ENCODE assay signal across 8 mouse cellular contexts in the genomic region with DNA sequence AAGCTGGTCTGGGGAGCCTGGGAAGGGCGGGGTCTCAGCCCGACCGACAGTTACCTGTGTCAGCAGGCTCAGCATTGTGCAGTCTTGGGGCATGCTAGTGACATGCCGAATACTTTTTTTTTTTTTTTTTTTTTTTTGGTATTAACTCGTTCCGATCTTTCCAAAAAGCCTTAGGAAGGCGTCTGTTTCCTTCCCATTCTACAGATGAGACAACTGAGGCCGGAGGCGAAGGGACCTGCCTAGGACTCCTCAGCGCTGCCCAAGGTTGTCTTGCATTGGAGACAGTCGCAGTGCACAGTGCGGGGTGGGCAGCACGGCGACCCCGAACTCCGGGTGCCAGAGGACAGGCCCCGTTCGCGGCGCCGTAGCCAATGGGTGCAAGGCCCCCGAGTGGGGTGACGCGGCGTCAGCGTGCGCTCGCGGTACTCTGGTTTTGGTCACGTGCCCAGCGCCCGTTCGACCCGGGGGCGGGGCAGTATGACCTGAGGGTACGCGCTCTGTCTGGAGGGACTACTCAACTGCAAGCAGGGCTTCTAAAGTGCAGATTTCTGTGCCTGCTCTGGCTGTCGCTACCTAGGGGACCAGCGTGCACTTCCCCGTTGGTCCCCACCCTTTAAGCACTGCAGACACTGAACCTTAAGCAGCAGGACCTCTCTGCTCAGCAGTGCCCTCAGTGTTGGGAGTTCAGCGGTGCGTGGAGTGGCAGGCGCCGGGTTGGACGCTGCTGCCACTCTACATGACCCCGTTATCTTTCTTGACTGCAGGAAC. TPM values are rescaled to one million over a fixed set of nuclear protein-coding genes. Genes with fewer than 3 reads are reported as not detected.
A peak's percentile ranks its signal among the peaks of the same experiment; 100 is the strongest.
DNase-seq lines count a peak whose midpoint lies in the region; ATAC-seq and TF ChIP-seq lines count a peak whose summit lies in the region.

A gene (minus strand): TSS at position 113 of the 768 bp plus-strand sequence.

- DNase-seq in A20 (ENCODE audit: low read depth, low spot score) = peak; percentile 98
- DNase-seq in kidney, postnatal 0 days (ENCODE audit: low spot score) = peak; percentile 82
- DNase-seq in naive thymus-derived CD4-positive, alpha-beta T cell, adult 2 months (ENCODE audit: low read depth) = peak; percentile 88
- DNase-seq in splenic B cell, adult 2 months (ENCODE audit: low read depth, low spot score) = peak; percentile 87

- peak within 1 kb of the TSS; percentile 64 for H3K9ac ChIP-seq in heart, embryonic 12.5 days
- peak within 1 kb of the TSS; percentile 44; the same call in 1 of the 2 replicates for H3K9ac ChIP-seq in kidney, postnatal 0 days (ENCODE audit: low read depth, low read length)
- peak within 1 kb of the TSS; percentile 63 for H3K9ac ChIP-seq in liver, embryonic 12.5 days

- WGBS in heart, embryonic 12.5 days = 3% methylated on average over 46 of the region's 46 CpGs
- 3% methylated on average over 46 of the region's 46 CpGs for WGBS in kidney, postnatal 0 days
- 2% methylated on average over 46 of the region's 46 CpGs for WGBS in liver, embryonic 12.5 days (ENCODE audit: insufficient replicate concordance)

- peak within 1 kb of the TSS; percentile 77 for H3K4me2 ChIP-seq in heart, embryonic 12.5 days
- H3K4me2 ChIP-seq in kidney, postnatal 0 days (ENCODE audit: low read length) = peak within 1 kb of the TSS; percentile 59
- H3K4me2 ChIP-seq in liver, embryonic 12.5 days = peak within 1 kb of the TSS; percentile 87

- no peak for TF ChIP-seq POLR2A in bone marrow macrophage, adult 2 months (IDR thresholded peaks at IDR 0.05; ENCODE audit: borderline replicate concordance, low read depth, low read length)

- H3K36me3 ChIP-seq in heart, embryonic 12.5 days = peaks cover 12% of the 10 kb centered on the region; the same call in 1 of the 2 replicates
- H3K36me3 ChIP-seq in kidney, postnatal 0 days (ENCODE audit: insufficient read depth, low read length) = no peaks in the 10 kb centered on the region
- peaks cover 13% of the 10 kb centered on the region for H3K36me3 ChIP-seq in liver, embryonic 12.5 days
- no peaks in the 10 kb centered on the region for H3K36me3 ChIP-seq in splenic B cell, adult 2 months (ENCODE audit: control insufficient read depth, insufficient read depth, low read length, poor library complexity, severe bottlenecking)

- peak within 1 kb of the TSS; percentile 67 for H3K4me3 ChIP-seq in bone marrow macrophage, adult 2 months (ENCODE audit: insufficient read depth, low read length)
- peak within 1 kb of the TSS; percentile 48 for H3K4me3 ChIP-seq in heart, embryonic 12.5 days
- H3K4me3 ChIP-seq in kidney, postnatal 0 days (replicated peaks; ENCODE audit: low read depth, low read length) = peak within 1 kb of the TSS; percentile 24
- H3K4me3 ChIP-seq in liver, embryonic 12.5 days = peak within 1 kb of the TSS; percentile 58

- 0 out of 2 replicates have a peak, but pooled peaks have one; percentile 21 for ATAC-seq in erythroblast, adult 5-6 weeks (replicated peaks; ENCODE audit: low FRiP score, poor library complexity, severe bottlenecking)
- peak; percentile 90 for ATAC-seq in heart, embryonic 12.5 days (ENCODE audit: insufficient number of reproducible peaks, low FRiP score)
- peak; percentile 72 for ATAC-seq in kidney, postnatal 0 days (replicated peaks; ENCODE audit: low FRiP score, low read depth)
- ATAC-seq in liver, embryonic 12.5 days = peak; percentile 77

- peaks cover 42% of the 10 kb centered on the region for H3K4me1 ChIP-seq in bone marrow macrophage, adult 2 months (ENCODE audit: control insufficient read depth, insufficient read depth, low read length)
- H3K4me1 ChIP-seq in heart, embryonic 12.5 days (replicated peaks) = peaks cover 52% of the 10 kb centered on the region
- 0 out of 2 replicates have a peak, but pooled peaks cover 10% of the 10 kb centered on the region for H3K4me1 ChIP-seq in kidney, postnatal 0 days (replicated peaks; ENCODE audit: insufficient read depth, low read length)
- peaks cover 68% of the 10 kb centered on the region for H3K4me1 ChIP-seq in liver, embryonic 12.5 days

- H3K9me3 ChIP-seq in heart, embryonic 12.5 days (replicated peaks) = no peaks in the 10 kb centered on the region
- no peaks in the 10 kb centered on the region for H3K9me3 ChIP-seq in kidney, postnatal 0 days (replicated peaks; ENCODE audit: low read length)
- H3K9me3 ChIP-seq in liver, embryonic 12.5 days (replicated peaks) = no peaks in the 10 kb centered on the region

- peak within 1 kb of the TSS; percentile 84 for H3K27ac ChIP-seq in bone marrow macrophage, adult 2 months (ENCODE audit: insufficient read depth, low read depth, low read length)
- peak within 1 kb of the TSS; percentile 93 for H3K27ac ChIP-seq in heart, embryonic 12.5 days (ENCODE audit: poor library complexity, severe bottlenecking)
- peak within 1 kb of the TSS; percentile 70 for H3K27ac ChIP-seq in kidney, postnatal 0 days
- peak within 1 kb of the TSS; percentile 91 for H3K27ac ChIP-seq in liver, embryonic 12.5 days

- H3K27me3 ChIP-seq in heart, embryonic 12.5 days (replicated peaks) = no peaks in the 10 kb centered on the region
- H3K27me3 ChIP-seq in kidney, postnatal 0 days (ENCODE audit: insufficient read depth, low read length) = no peaks in the 10 kb centered on the region
- no peaks in the 10 kb centered on the region for H3K27me3 ChIP-seq in liver, embryonic 12.5 days (replicated peaks)
- H3K27me3 ChIP-seq in splenic B cell, adult 2 months (ENCODE audit: control insufficient read depth, insufficient read depth, low read length, poor library complexity, severe bottlenecking) = no peaks in the 10 kb centered on the region

- no peak; the same call in 1 of the 2 replicates for TF ChIP-seq CTCF in bone marrow macrophage, adult 2 months (IDR thresholded peaks at IDR 0.05; ENCODE audit: low read depth, low read length)
- peak; percentile 25; the same call in 1 of the 2 replicates for TF ChIP-seq CTCF in kidney, postnatal 0 days (IDR thresholded peaks at IDR 0.05; ENCODE audit: low read depth)

RNA-seq across cellular contexts. Expression of the gene that starts here (rescaled TPM):
- 41.9 and 49.2 TPM in 2 replicates for polyA plus RNA-seq in bone marrow macrophage, adult 2 months (2012; ENCODE audit: insufficient read depth, insufficient read length, missing spikeins)
- 1.3 and 13.0 TPM in 2 replicates for total RNA-seq in erythroblast, adult 5-6 weeks (2015; ENCODE audit: low replicate concordance)
- 4.6 and 12.2 TPM in 2 replicates for total RNA-seq in erythroblast, adult 5-6 weeks (2017; ENCODE audit: low replicate concordance)
- polyA plus RNA-seq in heart, embryonic 12.5 days (2016; fragmentation: Nextera tagmentation; extraction: Ambion mirVana) = 39.7 and 41.1 TPM in 2 replicates
- polyA plus RNA-seq in kidney, postnatal 0 days (2015; fragmentation: Nextera tagmentation; extraction: Ambion mirVana) = 44.4 and 50.6 TPM in 2 replicates
- polyA plus RNA-seq in liver, embryonic 12.5 days (2016; fragmentation: Nextera tagmentation; extraction: Ambion mirVana) = 45.7 and 50.9 TPM in 2 replicates

Comparison
In these comparisons a context has a peak if more than half of its experiments do, and no peak if none do; other contexts are left out.
1. Peak in every context shown above with its lines: DNase-seq, ATAC-seq, H3K4me3 ChIP-seq and H3K27ac ChIP-seq.
2. ATAC-seq: peak in every context shown above with its lines; median percentile 90 in heart, embryonic 12.5 days; 77 in liver, embryonic 12.5 days; 72 in kidney, postnatal 0 days; 21 in erythroblast, adult 5-6 weeks.